ENCODE assay signal across 9 mouse cellular contexts in the genomic region with DNA sequence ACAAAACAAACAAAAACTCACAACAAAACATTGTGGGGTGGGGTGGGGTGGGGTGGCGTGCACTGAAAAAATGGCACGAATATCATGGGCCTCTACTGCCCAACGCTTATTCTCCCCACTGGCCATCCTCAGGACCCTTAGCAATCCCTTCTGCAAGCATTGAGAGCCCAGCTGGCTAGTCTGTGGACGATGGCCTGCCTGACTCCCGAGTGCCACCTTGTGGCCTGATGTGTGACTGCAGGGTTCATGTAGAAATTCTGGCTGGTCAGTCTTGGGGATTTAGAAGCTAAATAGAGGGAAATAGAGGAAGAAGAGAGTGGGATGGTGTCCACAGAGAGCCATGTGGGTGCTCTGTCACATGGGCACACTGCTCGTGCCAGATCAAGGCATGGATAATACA.
DNase-seq lines count a peak whose midpoint lies in the region; ATAC-seq and TF ChIP-seq lines count a peak whose summit lies in the region.
"Had no signal": no experiment of that assay in that cellular context is flagged by ENCODE, and none has a peak within 500 bp of the region (broad histone marks: within the 10 kb centered on the region; RNA-seq: fewer than 3 reads in every experiment).

No protein-coding gene starts in this region.

- peak; percentile 71 for TF ChIP-seq RAD21 in MEL (IDR thresholded peaks at IDR 0.05; ENCODE audit: low read depth, low read length)

- TF ChIP-seq POLR2A in MEL (IDR thresholded peaks at IDR 0.05; ENCODE audit: control insufficient read depth in 1 of 2, insufficient read depth in 1 of 2, low read depth in 1 of 2, low read length in 2 of 2, poor library complexity in 1 of 2): no peak

- H3K27ac ChIP-seq in MEL (ENCODE audit: control insufficient read depth, low read depth, low read length): no peak overlapping the region
- no peak overlapping the region for H3K27ac ChIP-seq in lung, embryonic 14.5 days (ENCODE audit: low read depth)
- H3K27ac ChIP-seq: limb, embryonic 12.5 days had no signal

- H3K4me3 ChIP-seq in C2C12 (ENCODE audit: insufficient read depth, poor library complexity, severe bottlenecking): no peak overlapping the region
- H3K4me3 ChIP-seq in MEL (ENCODE audit: control insufficient read depth in 1 of 2, insufficient read depth in 1 of 2, low read depth in 2 of 2, low read length in 2 of 2): no peak overlapping the region
- no peak overlapping the region for H3K4me3 ChIP-seq in lung, embryonic 14.5 days (ENCODE audit: low read depth, low read length)
- H3K4me3 ChIP-seq: limb, embryonic 12.5 days had no signal

- H3K36me3 ChIP-seq in C2C12 (ENCODE audit: control insufficient read depth, insufficient read depth) (no peaks in the 10 kb centered on the region), MEL (ENCODE audit: control insufficient read depth in 1 of 2, insufficient read depth in 2 of 2, low read length in 2 of 2) (no peaks in the 10 kb centered on the region)
- H3K36me3 ChIP-seq in lung, embryonic 14.5 days (ENCODE audit: insufficient read depth): no peaks in the 10 kb centered on the region

- no peaks in the 10 kb centered on the region for H3K9me3 ChIP-seq in MEL (replicated peaks; ENCODE audit: insufficient read depth, low read length)
- no peaks in the 10 kb centered on the region for H3K9me3 ChIP-seq in lung, embryonic 14.5 days (ENCODE audit: low read depth, low read length)
- H3K9me3 ChIP-seq: limb, embryonic 12.5 days had no signal

- no peak overlapping the region for H3K9ac ChIP-seq in MEL (ENCODE audit: control insufficient read depth, low read depth, low read length, poor library complexity, severe bottlenecking)
- H3K9ac ChIP-seq in lung, embryonic 14.5 days: no peak overlapping the region
- H3K9ac ChIP-seq: limb, embryonic 12.5 days had no signal

- WGBS in lung, embryonic 14.5 days: 2% methylated on average over 6 of the region's 6 CpGs

- TF ChIP-seq EP300 in MEL (IDR thresholded peaks at IDR 0.05; ENCODE audit: low read depth in 1 of 2, low read length in 2 of 2): no peak

- no peak overlapping the region for H3K4me2 ChIP-seq in lung, embryonic 14.5 days
- H3K4me2 ChIP-seq: limb, embryonic 12.5 days had no signal

- no peak overlapping the region for H3ac ChIP-seq in C2C12 (ENCODE audit: control insufficient read depth, insufficient read length, low read depth)

- peak; percentile 59 for DNase-seq in MEL (ENCODE audit: low read depth, low spot score)
- peak; percentile 81 for DNase-seq in cerebellum, adult 8-10 months
- peak; percentile 51 to 75 for DNase-seq in frontal cortex, postnatal 14 days (ENCODE audit: low spot score in 2 of 2)
- peak; percentile 89 to 90 for DNase-seq in kidney, postnatal 4 days
- DNase-seq in lung, embryonic 14.5 days: peak; percentile 91
- DNase-seq in right cerebral cortex, adult 18-20 months: peak; percentile 73

- H3K27me3 ChIP-seq in C2C12 (ENCODE audit: control insufficient read depth, insufficient read depth, insufficient read length) (peaks cover 55% of the 10 kb centered on the region), MEL (ENCODE audit: control insufficient read depth in 1 of 2, insufficient read depth in 2 of 2, low read length in 2 of 2) (no peaks in the 10 kb centered on the region; a peak in 1 of 4 replicates)
- H3K27me3 ChIP-seq in lung, embryonic 14.5 days (ENCODE audit: insufficient read depth, low read length): no peaks in the 10 kb centered on the region

- peak; percentile 86 for TF ChIP-seq CTCF in C2C12 (IDR thresholded peaks at IDR 0.05; ENCODE audit: control insufficient read depth, insufficient read depth, insufficient read length)
- TF ChIP-seq CTCF in MEL (IDR thresholded peaks at IDR 0.05 in 2 of 3, conservative IDR thresholded peaks at IDR 0.05 in 1 of 3; ENCODE audit: control insufficient read depth in 1 of 3, insufficient read depth in 1 of 3, low read depth in 2 of 3, low read length in 3 of 3, poor library complexity in 1 of 3, severe bottlenecking in 1 of 3): peak; percentile 95 to 97 (median 96)
- peak; percentile 99 for TF ChIP-seq CTCF in lung, embryonic 14.5 days (IDR thresholded peaks at IDR 0.05; ENCODE audit: low read depth)

- no peaks in the 10 kb centered on the region for H3K79me3 ChIP-seq in C2C12 (ENCODE audit: low read depth)

- H3K4me1 ChIP-seq in MEL (ENCODE audit: control insufficient read depth in 1 of 2, insufficient read depth in 2 of 2, low read length in 2 of 2): no peaks in the 10 kb centered on the region
- H3K4me1 ChIP-seq in lung, embryonic 14.5 days (ENCODE audit: insufficient read depth): no peaks in the 10 kb centered on the region

- ATAC-seq in lung, embryonic 14.5 days (ENCODE audit: insufficient read depth): no peak
- ATAC-seq in activated CD4-positive, CD25-positive, alpha-beta regulatory T cell, adult 4 months: no peak

- no peaks in the 10 kb centered on the region for H3K79me2 ChIP-seq in C2C12 (ENCODE audit: control insufficient read depth, insufficient read depth)
- no peaks in the 10 kb centered on the region for H3K79me2 ChIP-seq in MEL (ENCODE audit: control insufficient read depth, insufficient read depth, low read length, poor library complexity)

TF ChIP-seq in C2C12, 6 proteins besides CTCF, POLR2A, EP300 and RAD21:
- TF ChIP-seq MAX (IDR thresholded peaks at IDR 0.05) (no peak), MYOG (IDR thresholded peaks at IDR 0.05; ENCODE audit: control insufficient read depth, extremely low read depth, insufficient read length) (no peak), MYOD1 (IDR thresholded peaks at IDR 0.05; ENCODE audit: control insufficient read depth, insufficient read length, low read depth) (no peak), CEBPB (IDR thresholded peaks at IDR 0.05; ENCODE audit: low read depth) (no peak), FOSL1 (IDR thresholded peaks at IDR 0.05; ENCODE audit: insufficient read depth, low read length, poor library complexity, severe bottlenecking) (no peak), USF1 (IDR thresholded peaks at IDR 0.05; ENCODE audit: low read depth) (no peak)

TF ChIP-seq in MEL, 35 proteins besides CTCF, POLR2A, EP300 and RAD21:
- TF ChIP-seq MEF2A (IDR thresholded peaks at IDR 0.05; ENCODE audit: extremely low read depth, insufficient replicate concordance, low read depth, low read length, poor library complexity, severe bottlenecking): no peak
- no peak for TF ChIP-seq KAT2A (conservative IDR thresholded peaks at IDR 0.05; ENCODE audit: low read depth, low read length)
- peak; percentile 58 for TF ChIP-seq ZC3H11A (IDR thresholded peaks at IDR 0.05; ENCODE audit: low read depth, low read length)
- no peak for TF ChIP-seq MYB (IDR thresholded peaks at IDR 0.05; ENCODE audit: low read depth, low read length)
- no peak for TF ChIP-seq ZKSCAN1 (IDR thresholded peaks at IDR 0.05; ENCODE audit: low read depth, low read length)
- TF ChIP-seq CHD1 (IDR thresholded peaks at IDR 0.05; ENCODE audit: low read depth, low read length): no peak
- TF ChIP-seq JUND (IDR thresholded peaks at IDR 0.05; ENCODE audit: low read depth, low read length): no peak
- no peak for TF ChIP-seq BHLHE40 (IDR thresholded peaks at IDR 0.05; ENCODE audit: borderline replicate concordance, low read depth, low read length)
- no peak for TF ChIP-seq ZMIZ1 (IDR thresholded peaks at IDR 0.05; ENCODE audit: low read depth, low read length)
- TF ChIP-seq ELF1 (IDR thresholded peaks at IDR 0.05; ENCODE audit: low read depth, low read length): no peak
- no peak for TF ChIP-seq UBTF (IDR thresholded peaks at IDR 0.05; ENCODE audit: borderline replicate concordance, insufficient read depth, low read depth, low read length)
- TF ChIP-seq MAFK (IDR thresholded peaks at IDR 0.05; ENCODE audit: borderline replicate concordance, low read depth, low read length): no peak
- peak; percentile 91 for TF ChIP-seq SMC3 (IDR thresholded peaks at IDR 0.05; ENCODE audit: low read depth, low read length)
- no peak for TF ChIP-seq ZNF384 (IDR thresholded peaks at IDR 0.05; ENCODE audit: low read depth, low read length)
- TF ChIP-seq CHD2 (IDR thresholded peaks at IDR 0.05; ENCODE audit: low read length): no peak
- no peak for TF ChIP-seq MAZ (IDR thresholded peaks at IDR 0.05; ENCODE audit: low read depth, low read length)
- TF ChIP-seq MXI1 (IDR thresholded peaks at IDR 0.05; ENCODE audit: low read depth, low read length): no peak
- no peak for TF ChIP-seq TBP (IDR thresholded peaks at IDR 0.05; ENCODE audit: low read depth, low read length)
